Mouse (Mus musculus): ENCODE measurements around the gene Smpdl3a. TPM values are rescaled to one million over a fixed set of nuclear protein-coding genes. Genes with fewer than 3 reads are reported as not detected.

The Smpdl3a gene
- 0.21 and 0.49 TPM in 2 replicates for total RNA-seq (2012; rRNA removed)

DNA sequence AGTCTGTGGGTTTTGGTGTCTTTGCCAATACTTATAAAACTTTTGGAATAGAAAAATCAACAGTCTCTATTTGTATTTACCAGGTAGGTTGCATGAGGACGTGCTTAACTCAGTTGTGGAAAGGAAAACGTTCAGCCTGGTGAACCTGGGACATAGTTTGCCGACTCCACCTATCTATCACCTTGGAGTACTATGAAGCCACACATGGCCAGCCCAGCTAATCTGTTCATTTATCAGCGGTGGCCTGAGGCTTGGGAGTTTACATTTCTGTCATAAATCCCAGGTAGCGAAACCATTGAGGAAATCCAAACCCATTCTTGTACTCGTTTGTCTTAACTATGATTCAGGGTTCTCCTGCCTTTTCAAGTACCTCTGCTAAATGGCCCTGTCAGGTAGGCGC lies at the start of gene Smpdl3a:
Gene Smpdl3a, plus strand, starts transcription at position 318 of the 400 bp plus-strand sequence.
- peak within 1 kb of the TSS; percentile 29; the same call in 1 of the 2 replicates for H3K9ac ChIP-seq (ENCODE audit: insufficient read depth, low read depth, low read length, poor library complexity, severe bottlenecking)
- DNase-seq (ENCODE audit: low read depth, low spot score): no peak
- no peaks in the 10 kb centered on the region for H3K4me1 ChIP-seq (ENCODE audit: control insufficient read depth in 2 of 2, insufficient read depth in 2 of 2, low read length in 2 of 2, poor library complexity in 1 of 2)
- no peak within 1 kb of the TSS for H3K27ac ChIP-seq (ENCODE audit: insufficient read depth, low read depth, low read length, poor library complexity, severe bottlenecking)
- H3K36me3 ChIP-seq (ENCODE audit: control insufficient read depth, insufficient read depth, low read length, poor library complexity, severe bottlenecking): no peaks in the 10 kb centered on the region
- H3K9me3 ChIP-seq (ENCODE audit: control insufficient read depth, insufficient read depth, low read depth, low read length): no peaks in the 10 kb centered on the region
- TF ChIP-seq ZC3H11A (IDR thresholded peaks at IDR 0.05; ENCODE audit: borderline replicate concordance, low read depth, low read length): no peak
- TF ChIP-seq MAFK (IDR thresholded peaks at IDR 0.05; ENCODE audit: insufficient read depth, low read depth, low read length): no peak
- TF ChIP-seq HCFC1 (IDR thresholded peaks at IDR 0.05; ENCODE audit: borderline replicate concordance, insufficient read depth, low read length): no peak
- no peak for TF ChIP-seq ZNF384 (IDR thresholded peaks at IDR 0.05; ENCODE audit: low read depth, low read length)
- TF ChIP-seq CHD2 (IDR thresholded peaks at IDR 0.05; ENCODE audit: low read depth, low read length): no peak
- in situ Hi-C loops (cut with MboI; ENCODE audit: low sequenced_read_pairs in 2 of 2, unreplicated experiment in 2 of 2): no loop called here
- peak within 1 kb of the TSS; percentile 56 to 58 for H3K4me3 ChIP-seq (ENCODE audit: insufficient read depth in 1 of 2, low read depth in 1 of 2, low read length in 2 of 2, poor library complexity in 1 of 2, severe bottlenecking in 1 of 2)

DNA sequence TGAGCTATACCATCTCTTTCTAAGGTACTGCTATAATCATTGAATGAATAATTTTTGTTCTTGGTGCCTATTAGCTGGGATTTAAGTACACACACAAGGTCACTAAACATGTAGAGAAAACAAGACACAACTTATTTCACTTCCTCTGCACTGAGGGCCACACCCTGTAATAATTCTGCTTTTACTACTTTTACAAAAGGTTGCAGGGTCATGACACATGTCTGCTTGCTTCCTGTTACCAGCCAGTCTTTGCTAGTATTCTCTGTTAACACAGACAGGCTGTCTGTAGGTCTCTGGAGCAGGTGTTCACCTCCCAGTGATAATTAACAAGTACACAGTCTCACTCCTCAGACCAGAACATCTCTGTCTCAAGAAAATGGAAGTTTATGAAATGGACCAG lies 48.7 kb upstream of the Smpdl3a start:
- Histone ChIP-seq H3K9me3 (ENCODE audit: control insufficient read depth, insufficient read depth, low read depth, low read length) (no peaks in the 10 kb centered on the region), H3K4me3 (ENCODE audit: insufficient read depth in 1 of 2, low read depth in 1 of 2, low read length in 2 of 2, poor library complexity in 1 of 2, severe bottlenecking in 1 of 2) (no peak overlapping the region), H3K4me1 (ENCODE audit: control insufficient read depth in 2 of 2, insufficient read depth in 2 of 2, low read length in 2 of 2, poor library complexity in 1 of 2) (no peaks in the 10 kb centered on the region), H3K9ac (ENCODE audit: insufficient read depth, low read depth, low read length, poor library complexity, severe bottlenecking) (no peak overlapping the region), H3K36me3 (ENCODE audit: control insufficient read depth, insufficient read depth, low read length, poor library complexity, severe bottlenecking) (no peaks in the 10 kb centered on the region), H3K27ac (ENCODE audit: insufficient read depth, low read depth, low read length, poor library complexity, severe bottlenecking) (no peak overlapping the region)
- no peak for TF ChIP-seq ZC3H11A (IDR thresholded peaks at IDR 0.05; ENCODE audit: borderline replicate concordance, low read depth, low read length)
- TF ChIP-seq ZNF384 (IDR thresholded peaks at IDR 0.05; ENCODE audit: low read depth, low read length): no peak
- TF ChIP-seq HCFC1 (IDR thresholded peaks at IDR 0.05; ENCODE audit: borderline replicate concordance, insufficient read depth, low read length): no peak
- TF ChIP-seq MAFK (IDR thresholded peaks at IDR 0.05; ENCODE audit: insufficient read depth, low read depth, low read length): no peak
- DNase-seq (ENCODE audit: low read depth, low spot score): no peak
- in situ Hi-C loops (cut with MboI; ENCODE audit: low sequenced_read_pairs in 2 of 2, unreplicated experiment in 2 of 2): no loop called here

DNA sequence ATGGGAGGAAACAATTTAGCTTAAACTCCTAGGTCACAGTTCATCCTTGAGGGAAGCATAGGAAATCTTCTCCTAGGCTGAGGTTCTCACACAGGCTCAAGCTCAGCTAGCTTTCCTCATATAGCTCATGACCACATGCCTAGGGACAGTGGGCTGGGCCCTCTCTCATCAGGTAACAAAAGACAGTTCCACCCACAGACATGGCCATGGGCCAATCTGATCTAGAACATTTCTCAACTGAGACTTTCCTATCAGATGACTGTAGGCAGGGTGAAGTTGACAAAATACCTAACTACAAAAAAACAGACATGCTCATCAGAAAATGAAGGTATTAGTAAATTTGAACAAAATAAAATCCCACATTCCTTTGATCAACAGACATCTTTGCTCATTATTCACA lies 47.0 kb upstream of the Smpdl3a start:
- Histone ChIP-seq H3K9ac (ENCODE audit: insufficient read depth, low read depth, low read length, poor library complexity, severe bottlenecking) (no peak overlapping the region), H3K9me3 (ENCODE audit: control insufficient read depth, insufficient read depth, low read depth, low read length) (no peaks in the 10 kb centered on the region), H3K4me1 (ENCODE audit: control insufficient read depth in 2 of 2, insufficient read depth in 2 of 2, low read length in 2 of 2, poor library complexity in 1 of 2) (no peaks in the 10 kb centered on the region), H3K36me3 (ENCODE audit: control insufficient read depth, insufficient read depth, low read length, poor library complexity, severe bottlenecking) (no peaks in the 10 kb centered on the region), H3K4me3 (ENCODE audit: insufficient read depth in 1 of 2, low read depth in 1 of 2, low read length in 2 of 2, poor library complexity in 1 of 2, severe bottlenecking in 1 of 2) (no peak overlapping the region), H3K27ac (ENCODE audit: insufficient read depth, low read depth, low read length, poor library complexity, severe bottlenecking) (no peak overlapping the region)
- TF ChIP-seq ZC3H11A (IDR thresholded peaks at IDR 0.05; ENCODE audit: borderline replicate concordance, low read depth, low read length) (no peak), MAFK (IDR thresholded peaks at IDR 0.05; ENCODE audit: insufficient read depth, low read depth, low read length) (no peak), HCFC1 (IDR thresholded peaks at IDR 0.05; ENCODE audit: borderline replicate concordance, insufficient read depth, low read length) (no peak), CHD2 (IDR thresholded peaks at IDR 0.05; ENCODE audit: low read depth, low read length) (no peak), ZNF384 (IDR thresholded peaks at IDR 0.05; ENCODE audit: low read depth, low read length) (no peak)
- in situ Hi-C loops (cut with MboI; ENCODE audit: low sequenced_read_pairs in 2 of 2, unreplicated experiment in 2 of 2): no loop called here
- DNase-seq (ENCODE audit: low read depth, low spot score): no peak

DNA sequence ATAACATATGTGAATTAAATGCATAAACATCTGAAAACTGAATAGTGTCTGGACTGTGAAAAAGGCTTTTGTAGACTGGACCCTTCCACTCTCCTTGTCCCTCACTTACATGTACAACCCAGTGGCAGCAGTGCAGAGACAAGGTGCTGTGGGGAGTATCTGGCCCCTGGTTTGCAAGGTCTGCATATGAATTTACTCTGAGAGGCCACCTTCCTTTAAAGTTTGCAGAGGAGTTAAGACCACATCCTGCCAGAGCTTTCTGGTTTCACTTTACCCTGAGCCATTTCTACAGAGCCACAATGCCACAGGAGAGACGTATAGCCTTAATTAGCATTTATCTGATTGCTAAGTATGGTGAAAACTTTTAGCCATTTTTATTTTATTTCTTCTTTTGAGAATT lies 40.8 kb upstream of the Smpdl3a start:
- in situ Hi-C loops (cut with MboI; ENCODE audit: low sequenced_read_pairs in 2 of 2, unreplicated experiment in 2 of 2): no loop called here
- Histone ChIP-seq H3K9ac (ENCODE audit: insufficient read depth, low read depth, low read length, poor library complexity, severe bottlenecking) (no peak overlapping the region), H3K4me3 (ENCODE audit: insufficient read depth in 1 of 2, low read depth in 1 of 2, low read length in 2 of 2, poor library complexity in 1 of 2, severe bottlenecking in 1 of 2) (no peak overlapping the region), H3K27ac (ENCODE audit: insufficient read depth, low read depth, low read length, poor library complexity, severe bottlenecking) (no peak overlapping the region), H3K9me3 (ENCODE audit: control insufficient read depth, insufficient read depth, low read depth, low read length) (no peaks in the 10 kb centered on the region), H3K36me3 (ENCODE audit: control insufficient read depth, insufficient read depth, low read length, poor library complexity, severe bottlenecking) (no peaks in the 10 kb centered on the region), H3K4me1 (ENCODE audit: control insufficient read depth in 2 of 2, insufficient read depth in 2 of 2, low read length in 2 of 2, poor library complexity in 1 of 2) (no peaks in the 10 kb centered on the region)
- TF ChIP-seq ZNF384 (IDR thresholded peaks at IDR 0.05; ENCODE audit: low read depth, low read length) (no peak), ZC3H11A (IDR thresholded peaks at IDR 0.05; ENCODE audit: borderline replicate concordance, low read depth, low read length) (no peak), HCFC1 (IDR thresholded peaks at IDR 0.05; ENCODE audit: borderline replicate concordance, insufficient read depth, low read length) (no peak), MAFK (IDR thresholded peaks at IDR 0.05; ENCODE audit: insufficient read depth, low read depth, low read length) (no peak), CHD2 (IDR thresholded peaks at IDR 0.05; ENCODE audit: low read depth, low read length) (no peak)
- DNase-seq (ENCODE audit: low read depth, low spot score): no peak

DNA sequence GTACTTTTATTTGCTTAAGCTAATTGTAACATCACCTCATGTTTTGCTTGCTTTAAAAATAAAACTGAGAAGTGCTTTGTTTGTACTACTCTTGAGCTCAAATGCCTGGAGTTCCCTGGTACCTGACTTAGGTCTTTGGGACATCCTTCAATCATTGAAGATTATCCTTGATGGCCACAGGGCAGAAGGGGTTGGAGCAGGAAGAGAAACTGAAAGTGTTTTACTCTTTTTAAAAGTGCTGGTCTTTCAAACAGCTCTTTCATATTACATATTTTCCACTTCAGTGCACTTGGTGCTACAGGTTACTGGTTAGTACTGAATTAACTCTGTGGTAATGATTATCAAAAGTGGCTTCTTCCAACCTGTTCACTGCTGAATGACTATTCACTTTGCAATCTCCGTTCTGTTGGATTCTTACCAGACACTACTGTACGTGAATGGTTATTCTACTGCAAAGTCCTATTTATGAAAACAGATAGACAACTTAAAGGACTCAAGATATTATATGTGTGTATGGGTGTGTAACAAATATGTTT lies 38.9 kb upstream of the Smpdl3a start:
- no peaks in the 10 kb centered on the region for H3K9me3 ChIP-seq (ENCODE audit: control insufficient read depth, insufficient read depth, low read depth, low read length)
- in situ Hi-C loops (cut with MboI; ENCODE audit: low sequenced_read_pairs in 2 of 2, unreplicated experiment in 2 of 2): no loop called here
- no peak overlapping the region for H3K4me3 ChIP-seq (ENCODE audit: insufficient read depth in 1 of 2, low read depth in 1 of 2, low read length in 2 of 2, poor library complexity in 1 of 2, severe bottlenecking in 1 of 2)
- TF ChIP-seq HCFC1 (IDR thresholded peaks at IDR 0.05; ENCODE audit: borderline replicate concordance, insufficient read depth, low read length): no peak
- H3K36me3 ChIP-seq (ENCODE audit: control insufficient read depth, insufficient read depth, low read length, poor library complexity, severe bottlenecking): no peaks in the 10 kb centered on the region
- H3K4me1 ChIP-seq (ENCODE audit: control insufficient read depth in 2 of 2, insufficient read depth in 2 of 2, low read length in 2 of 2, poor library complexity in 1 of 2): no peaks in the 10 kb centered on the region
- no peak overlapping the region for H3K27ac ChIP-seq (ENCODE audit: insufficient read depth, low read depth, low read length, poor library complexity, severe bottlenecking)
- DNase-seq (ENCODE audit: low read depth, low spot score): no peak
- no peak overlapping the region for H3K9ac ChIP-seq (ENCODE audit: insufficient read depth, low read depth, low read length, poor library complexity, severe bottlenecking)
